In genomic region chr4:62437871-62438270, GRCm38 (mm10) we compare ENCODE assay signal across 25 mouse cellular contexts. TPM values are rescaled to one million over a fixed set of nuclear protein-coding genes. Genes with fewer than 3 reads are reported as not detected.
DNase-seq lines count a peak whose midpoint lies in the region; ATAC-seq and TF ChIP-seq lines count a peak whose summit lies in the region.
"Had no signal": no experiment of that assay in that cellular context is flagged by ENCODE, and none has a peak within 500 bp of the region (broad histone marks: within the 10 kb centered on the region; RNA-seq: fewer than 3 reads in every experiment).

No protein-coding gene starts in this region.

- DNase-seq in kidney, adult 11 months, result peak; percentile 84
- peak; percentile 90 for DNase-seq in kidney, adult 9 months
- peak; percentile 29 for DNase-seq in kidney, postnatal 0 days (ENCODE audit: low spot score)
- peak; percentile 87 to 90 for DNase-seq in kidney, postnatal 36 days
- no peak for DNase-seq in right cerebral cortex, adult 18-20 months
- no peak for DNase-seq in cerebellum, adult 2 months
- no peak for DNase-seq in cerebellum, postnatal 25 days
- DNase-seq: adrenal gland, postnatal 14 days; B cell, adult 2 months; cerebellum, adult 11-12 months; cerebellum, adult 9-11 months; heart, adult 18-20 months; heart, postnatal 10 days; heart, postnatal 4 days had no signal

- H3K4me2 ChIP-seq in kidney, postnatal 0 days (ENCODE audit: low read length), result no peak overlapping the region
- H3K4me2 ChIP-seq: hindbrain, embryonic 12.5 days had no signal

- no peak overlapping the region for H3K4me3 ChIP-seq in kidney, postnatal 0 days (replicated peaks; ENCODE audit: low read depth, low read length)
- H3K4me3 ChIP-seq in cerebellum, adult 2 months (replicated peaks; ENCODE audit: insufficient read depth, low read depth, low read length), result no peak overlapping the region
- H3K4me3 ChIP-seq: embryonic facial prominence, embryonic 10.5 days; forebrain, embryonic 10.5 days; heart, embryonic 10.5 days; hindbrain, embryonic 12.5 days had no signal

- H3K4me1 ChIP-seq in kidney, postnatal 0 days (replicated peaks; ENCODE audit: insufficient read depth, low read length), result no peaks in the 10 kb centered on the region
- peaks cover 8% of the 10 kb centered on the region for H3K4me1 ChIP-seq in cerebellum, adult 2 months (ENCODE audit: control insufficient read depth, insufficient read depth, low read length)
- H3K4me1 ChIP-seq: embryonic facial prominence, embryonic 10.5 days; forebrain, embryonic 10.5 days; heart, embryonic 10.5 days; hindbrain, embryonic 12.5 days had no signal

- no peak for TF ChIP-seq CTCF in kidney, postnatal 0 days (IDR thresholded peaks at IDR 0.05; ENCODE audit: low read depth)
- TF ChIP-seq CTCF in cerebellum, adult 2 months (IDR thresholded peaks at IDR 0.05; ENCODE audit: borderline replicate concordance, insufficient read depth, low read depth, low read length), result no peak

- H3K27me3 ChIP-seq in kidney, postnatal 0 days (ENCODE audit: insufficient read depth, low read length), result no peaks in the 10 kb centered on the region
- no peaks in the 10 kb centered on the region for H3K27me3 ChIP-seq in cerebellum, adult 2 months (ENCODE audit: control insufficient read depth, insufficient read depth, low read length)
- H3K27me3 ChIP-seq: hindbrain, embryonic 12.5 days had no signal

- no peak overlapping the region for H3K9ac ChIP-seq in kidney, postnatal 0 days (ENCODE audit: low read depth, low read length)
- H3K9ac ChIP-seq: hindbrain, embryonic 12.5 days had no signal

- peak; percentile 87 for ATAC-seq in kidney, postnatal 0 days (replicated peaks; ENCODE audit: low FRiP score, low read depth)
- ATAC-seq in erythroid progenitor cell, adult 5-6 weeks (replicated peaks; ENCODE audit: low FRiP score, poor library complexity, severe bottlenecking), result no peak
- ATAC-seq: CD4-positive, CD25-positive, alpha-beta regulatory T cell, adult 4 months; forebrain, embryonic 14.5 days had no signal

- TF ChIP-seq POLR2A in cerebellum, adult 2 months (IDR thresholded peaks at IDR 0.05; ENCODE audit: borderline replicate concordance, insufficient read depth, low read length), result no peak

- WGBS in kidney, postnatal 0 days, result 45% methylated on average over 7 of the region's 7 CpGs
- 80% methylated on average over 7 of the region's 7 CpGs for WGBS in cerebellum, adult 2 months

- H3K27ac ChIP-seq in kidney, postnatal 0 days, result peak overlapping the region; percentile 21; the same call in 1 of the 2 replicates
- H3K27ac ChIP-seq in cerebellum, adult 2 months (ENCODE audit: insufficient read depth, low read length), result no peak overlapping the region
- H3K27ac ChIP-seq: embryonic facial prominence, embryonic 10.5 days; forebrain, embryonic 10.5 days; heart, embryonic 10.5 days; hindbrain, embryonic 12.5 days had no signal

- no peaks in the 10 kb centered on the region for H3K36me3 ChIP-seq in kidney, postnatal 0 days (ENCODE audit: insufficient read depth, low read length)
- H3K36me3 ChIP-seq: embryonic facial prominence, embryonic 10.5 days; forebrain, embryonic 10.5 days; G1E; heart, embryonic 10.5 days; hindbrain, embryonic 12.5 days had no signal

- no peaks in the 10 kb centered on the region for H3K9me3 ChIP-seq in kidney, postnatal 0 days (replicated peaks; ENCODE audit: low read length)
- H3K9me3 ChIP-seq: embryonic facial prominence, embryonic 10.5 days; forebrain, embryonic 10.5 days; G1E; heart, embryonic 10.5 days; hindbrain, embryonic 12.5 days had no signal

RNA-seq across cellular contexts. Expression of gene Rnf183, which starts 2.8 kb away (rescaled TPM):
- polyA plus RNA-seq in kidney, postnatal 0 days (2015; fragmentation: Nextera tagmentation; extraction: Ambion mirVana), result 2.4 and 2.6 TPM in 2 replicates
- total RNA-seq in erythroid progenitor cell, adult 5-6 weeks (2015; ENCODE audit: low replicate concordance), result not detected in 2 replicates
- not detected in 2 replicates for total RNA-seq in erythroid progenitor cell, adult 5-6 weeks (2017; ENCODE audit: low replicate concordance)
- polyA plus RNA-seq in cerebellum, adult 2 months (2012; rRNA removed), result 0.07 TPM in 1 of 2 replicates, not detected in the other
- total RNA-seq: adrenal gland, postnatal 14 days; G1E; gastrocnemius, adult 8-10 months; gastrocnemius, postnatal 4 days; heart, adult 18-20 months; heart, postnatal 10 days; heart, postnatal 4 days had no signal
- polyA plus RNA-seq: embryonic facial prominence, embryonic 10.5 days; forebrain, embryonic 14.5 days; G1E; heart, embryonic 10.5 days; heart, embryonic 14.5 days; hindbrain, embryonic 12.5 days had no signal

RNA-seq across cellular contexts. Expression of gene Prpf4, which starts 29.3 kb away (rescaled TPM):
- 14.8 and 16.1 TPM in 2 replicates for polyA plus RNA-seq in kidney, postnatal 0 days (2015; fragmentation: Nextera tagmentation; extraction: Ambion mirVana)
- total RNA-seq in erythroid progenitor cell, adult 5-6 weeks (2015; ENCODE audit: low replicate concordance), result 12.6 and 15.9 TPM in 2 replicates
- total RNA-seq in erythroid progenitor cell, adult 5-6 weeks (2017; ENCODE audit: low replicate concordance), result 13.6 and 14.2 TPM in 2 replicates
- 20.4 and 21.2 TPM in 2 replicates for polyA plus RNA-seq in cerebellum, adult 2 months (2012; rRNA removed)

RNA-seq across cellular contexts. Expression of gene Cdc26, which starts 29.4 kb away (rescaled TPM):
- 137 and 138 TPM in 2 replicates for polyA plus RNA-seq in kidney, postnatal 0 days (2015; fragmentation: Nextera tagmentation; extraction: Ambion mirVana)
- 54.5 and 68.1 TPM in 2 replicates for total RNA-seq in erythroid progenitor cell, adult 5-6 weeks (2015; ENCODE audit: low replicate concordance)
- 17.9 and 37.6 TPM in 2 replicates for total RNA-seq in erythroid progenitor cell, adult 5-6 weeks (2017; ENCODE audit: low replicate concordance)
- polyA plus RNA-seq in cerebellum, adult 2 months (2012; rRNA removed), result 55.0 and 65.8 TPM in 2 replicates

RNA-seq across cellular contexts. Expression of gene Wdr31, which starts 32.8 kb away (rescaled TPM):
- 10.1 and 10.6 TPM in 2 replicates for polyA plus RNA-seq in kidney, postnatal 0 days (2015; fragmentation: Nextera tagmentation; extraction: Ambion mirVana)
- total RNA-seq in erythroid progenitor cell, adult 5-6 weeks (2015; ENCODE audit: low replicate concordance), result 1.8 TPM in 1 of 2 replicates, not detected in the other
- total RNA-seq in erythroid progenitor cell, adult 5-6 weeks (2017; ENCODE audit: low replicate concordance), result 1.2 and 1.7 TPM in 2 replicates
- polyA plus RNA-seq in cerebellum, adult 2 months (2012; rRNA removed), result 3.1 and 3.9 TPM in 2 replicates

RNA-seq across cellular contexts. Expression of gene Bspry, which starts 42.0 kb away (rescaled TPM):
- 38.2 and 38.9 TPM in 2 replicates for polyA plus RNA-seq in kidney, postnatal 0 days (2015; fragmentation: Nextera tagmentation; extraction: Ambion mirVana)
- not detected in 2 replicates for total RNA-seq in erythroid progenitor cell, adult 5-6 weeks (2015; ENCODE audit: low replicate concordance)
- total RNA-seq in erythroid progenitor cell, adult 5-6 weeks (2017; ENCODE audit: low replicate concordance), result not detected in 2 replicates
- polyA plus RNA-seq in cerebellum, adult 2 months (2012; rRNA removed), result 1.2 and 1.3 TPM in 2 replicates
- total RNA-seq: gastrocnemius, adult 8-10 months; heart, postnatal 4 days had no signal

Comparison
In these comparisons a context has a peak if more than half of its experiments do, and no peak if none do; other contexts are left out.
1. DNase-seq: peak in kidney, adult 11 months (single experiment), kidney, adult 9 months (single experiment), kidney, postnatal 0 days (single experiment) and kidney, postnatal 36 days (2 of 2); none in right cerebral cortex, adult 18-20 months (single experiment), cerebellum, adult 2 months (0 of 2) and cerebellum, postnatal 25 days (0 of 2).